Mouse (Mus musculus): ENCODE results near the gene Tsr1.
A peak's percentile ranks its signal among the peaks of the same experiment; 100 is the strongest.

Gene Tsr1

DNA sequence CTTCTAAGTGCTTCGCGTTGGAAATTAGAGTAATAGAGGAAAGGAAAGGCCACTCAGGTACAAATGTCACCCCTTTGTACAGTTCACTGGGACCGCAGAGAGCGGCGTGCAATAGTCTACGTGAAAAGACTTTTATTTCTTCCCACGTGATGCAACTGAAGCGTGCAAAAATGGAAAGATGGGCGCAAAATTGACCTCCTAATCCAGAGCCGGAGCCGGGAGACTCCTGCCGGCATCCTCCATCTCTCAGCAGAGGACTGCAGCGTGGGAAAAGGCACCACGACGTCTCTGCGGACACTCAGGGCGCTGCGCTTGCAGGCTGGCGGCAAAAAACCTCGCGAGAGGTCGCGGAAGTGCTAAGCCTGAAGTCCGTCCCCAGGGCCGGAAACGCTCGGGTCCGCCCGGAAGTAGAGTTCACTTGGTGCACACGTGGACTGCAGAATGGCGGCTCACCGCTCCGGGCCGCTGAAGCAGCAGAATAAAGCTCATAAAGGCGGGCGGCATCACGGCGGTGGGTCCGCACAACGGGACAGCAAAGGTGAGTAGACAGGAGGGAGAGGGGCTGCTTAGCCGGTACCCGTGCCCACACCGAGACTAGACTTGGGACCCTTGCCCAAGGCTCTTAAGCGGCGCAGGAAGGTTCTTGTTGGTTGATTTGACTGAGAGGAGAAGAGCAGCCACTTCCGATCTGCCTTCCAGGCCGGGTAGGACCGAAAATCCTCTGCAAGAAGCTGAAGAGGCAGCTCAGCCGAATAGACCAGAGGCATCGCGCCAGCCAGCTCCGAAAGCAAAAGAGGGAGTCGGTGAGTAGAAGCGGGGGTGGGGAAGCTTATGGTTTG lies at the start of gene Tsr1:
TSS of gene Tsr1 (plus strand) at position 394 of the 839 bp plus-strand sequence.
- DNase-seq = peak; percentile 81 to 83

DNA sequence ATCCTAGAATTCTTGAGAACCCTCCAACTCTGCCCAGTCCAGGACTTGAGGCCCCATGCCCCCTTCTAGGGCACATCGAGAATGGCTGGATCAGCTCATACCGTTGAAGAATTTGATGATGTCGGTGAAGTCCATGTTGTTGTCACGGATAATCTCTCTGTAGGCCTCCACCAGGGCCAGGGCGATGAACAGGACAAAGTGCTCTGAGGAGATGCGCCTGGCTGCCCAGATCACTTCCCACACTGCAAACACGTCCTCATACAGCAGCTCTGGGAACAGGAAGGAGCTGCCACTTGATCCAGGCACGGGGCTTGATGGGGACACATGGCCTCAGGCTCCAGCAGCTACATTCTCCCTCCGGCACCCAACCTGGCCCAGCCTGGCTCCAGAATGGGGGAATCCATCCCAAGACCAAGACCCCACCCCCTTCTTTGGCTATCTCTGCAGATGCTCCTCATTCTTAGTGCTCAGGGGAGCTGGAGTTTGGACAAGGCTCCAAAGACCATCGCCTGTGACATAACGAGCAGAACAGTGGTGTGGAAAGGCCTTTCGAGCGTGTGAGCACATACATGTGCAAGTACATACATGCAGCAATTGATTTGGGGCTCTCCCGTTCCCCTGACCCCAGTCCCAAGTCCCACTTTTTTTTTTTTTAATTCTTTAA lies 46.7 kb upstream of the Tsr1 start:
- DNase-seq = no peak

GRCm38 (mm10) chr11:74857756-74858155 lies 40.1 kb upstream of the Tsr1 start:
- no peak for DNase-seq

- DNase-seq = no peak
Measured at GRCm38 (mm10) chr11:74862129-74862528, 35.7 kb upstream of the Tsr1 start.

GRCm38 (mm10) chr11:74863471-74863870 lies 34.4 kb upstream of the Tsr1 start:
- DNase-seq = no peak

- DNase-seq = no peak
Measured at GRCm38 (mm10) chr11:74864421-74864820, 33.5 kb upstream of the Tsr1 start.

DNA sequence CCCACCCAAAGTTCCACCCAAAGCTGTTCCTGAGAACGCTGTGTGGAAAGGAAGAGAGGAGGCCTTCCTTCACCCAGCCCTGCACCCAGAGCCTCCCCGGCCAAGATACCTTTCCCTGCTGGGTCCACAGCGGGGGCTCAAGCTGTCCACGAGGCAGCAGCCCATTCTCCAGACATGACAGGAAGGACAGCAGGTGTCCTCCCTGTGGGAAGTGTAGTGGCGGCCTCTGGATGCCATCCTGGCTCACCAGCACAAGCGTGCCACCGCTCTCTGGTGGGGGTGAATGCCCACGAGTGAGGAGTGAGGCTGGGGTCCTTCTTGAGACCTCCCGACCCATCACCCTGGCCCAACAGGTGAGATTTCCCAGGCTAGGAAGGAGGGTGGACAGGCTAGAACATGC lies 32.6 kb upstream of the Tsr1 start:
- no peak for DNase-seq

- no peak for DNase-seq
Measured at GRCm38 (mm10) chr11:74866640-74867039, 31.2 kb upstream of the Tsr1 start.

- no peak for DNase-seq
Measured at GRCm38 (mm10) chr11:74867181-74867580, 30.7 kb upstream of the Tsr1 start.

GRCm38 (mm10) chr11:74868046-74868760 lies 29.7 kb upstream of the Tsr1 start:
- no peak for DNase-seq

DNA sequence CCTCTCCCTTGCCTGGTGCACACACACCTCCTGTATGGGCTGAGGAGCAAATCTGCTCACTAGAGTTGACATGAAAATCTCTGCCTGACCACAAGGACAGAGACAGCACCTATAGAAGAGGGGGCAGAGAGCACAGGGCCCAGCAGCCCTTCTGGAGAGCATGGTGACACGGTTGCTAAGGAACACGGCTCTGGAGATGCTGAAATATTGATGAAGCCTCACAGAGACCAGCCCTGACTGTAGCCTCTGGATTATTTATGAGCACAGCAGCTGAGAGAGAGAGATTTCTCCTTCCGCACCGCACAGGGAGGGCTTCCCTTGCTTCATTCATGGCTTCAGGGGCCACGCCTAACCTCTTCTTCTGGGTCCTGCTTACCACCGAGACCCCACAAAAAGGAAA lies 28.3 kb upstream of the Tsr1 start:
- DNase-seq = no peak

GRCm38 (mm10) chr11:74870544-74870943 lies 27.3 kb upstream of the Tsr1 start:
- DNase-seq = no peak

GRCm38 (mm10) chr11:74870991-74871622 lies 26.8 kb upstream of the Tsr1 start:
- DNase-seq = no peak

DNA sequence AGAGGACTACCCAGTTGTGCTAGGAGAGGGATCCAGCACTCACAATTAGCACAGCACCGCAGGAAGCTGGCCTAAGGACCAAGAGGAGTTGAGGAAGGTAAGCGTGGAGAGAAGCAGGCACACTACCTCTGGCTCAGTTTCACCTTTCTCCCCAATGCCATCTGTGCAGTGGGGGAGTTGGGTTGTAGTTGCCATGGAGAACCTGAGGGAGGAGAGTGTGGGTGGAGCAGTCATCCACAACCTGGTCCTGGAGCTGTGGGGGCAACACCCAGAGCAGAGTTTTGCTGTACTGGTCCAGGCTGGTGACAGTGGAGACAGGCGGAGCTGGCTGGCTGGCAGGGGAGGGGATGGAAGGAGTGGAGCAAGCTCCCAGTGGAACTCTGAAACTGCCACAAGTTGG lies 23.2 kb upstream of the Tsr1 start:
- DNase-seq = no peak

- DNase-seq = no peak
Measured at GRCm38 (mm10) chr11:74876801-74877200, 21.1 kb upstream of the Tsr1 start.

DNA sequence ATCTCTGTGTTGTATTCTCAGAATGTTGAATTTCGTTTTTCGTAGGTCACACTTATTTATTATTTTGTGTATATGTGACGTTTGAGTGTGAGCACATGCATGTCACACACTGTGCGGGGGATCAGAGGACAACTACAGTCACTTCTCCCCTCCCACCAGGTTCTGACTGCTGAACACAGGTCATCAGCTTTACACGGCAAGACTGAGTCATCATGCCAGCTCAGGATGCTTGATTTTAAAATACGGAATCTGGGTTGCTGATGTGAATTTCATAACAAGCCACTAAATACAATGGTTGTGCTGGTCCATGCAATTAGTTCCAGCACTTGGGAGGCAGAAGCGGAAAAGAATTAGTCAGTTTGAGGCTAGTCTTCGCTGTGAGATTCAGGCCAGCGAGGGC lies 16.9 kb upstream of the Tsr1 start:
- DNase-seq = no peak

- no peak for DNase-seq
Measured at GRCm38 (mm10) chr11:74881979-74882378, 15.9 kb upstream of the Tsr1 start.

GRCm38 (mm10) chr11:74883098-74883497 lies 14.8 kb upstream of the Tsr1 start:
- no peak for DNase-seq

DNA sequence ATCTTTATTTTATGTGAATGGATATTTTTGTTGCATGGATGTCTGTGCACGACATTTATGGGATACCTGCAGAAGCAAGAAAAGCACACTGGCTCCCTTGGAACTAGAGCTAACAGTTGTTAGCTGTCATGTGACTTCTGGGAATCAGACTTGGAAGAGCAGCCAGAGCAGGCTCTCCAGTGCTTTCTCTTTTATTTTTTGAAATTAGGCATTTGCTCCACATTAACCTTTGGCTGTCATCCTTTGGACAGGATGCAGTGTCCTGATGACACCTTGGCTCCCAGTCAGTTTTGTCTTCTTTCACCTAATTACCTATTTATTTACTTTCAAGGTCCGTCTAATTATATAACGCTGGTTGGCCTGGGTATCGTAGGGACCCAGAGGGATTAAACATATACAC lies 3.3 kb upstream of the Tsr1 start:
- DNase-seq = no peak

DNA sequence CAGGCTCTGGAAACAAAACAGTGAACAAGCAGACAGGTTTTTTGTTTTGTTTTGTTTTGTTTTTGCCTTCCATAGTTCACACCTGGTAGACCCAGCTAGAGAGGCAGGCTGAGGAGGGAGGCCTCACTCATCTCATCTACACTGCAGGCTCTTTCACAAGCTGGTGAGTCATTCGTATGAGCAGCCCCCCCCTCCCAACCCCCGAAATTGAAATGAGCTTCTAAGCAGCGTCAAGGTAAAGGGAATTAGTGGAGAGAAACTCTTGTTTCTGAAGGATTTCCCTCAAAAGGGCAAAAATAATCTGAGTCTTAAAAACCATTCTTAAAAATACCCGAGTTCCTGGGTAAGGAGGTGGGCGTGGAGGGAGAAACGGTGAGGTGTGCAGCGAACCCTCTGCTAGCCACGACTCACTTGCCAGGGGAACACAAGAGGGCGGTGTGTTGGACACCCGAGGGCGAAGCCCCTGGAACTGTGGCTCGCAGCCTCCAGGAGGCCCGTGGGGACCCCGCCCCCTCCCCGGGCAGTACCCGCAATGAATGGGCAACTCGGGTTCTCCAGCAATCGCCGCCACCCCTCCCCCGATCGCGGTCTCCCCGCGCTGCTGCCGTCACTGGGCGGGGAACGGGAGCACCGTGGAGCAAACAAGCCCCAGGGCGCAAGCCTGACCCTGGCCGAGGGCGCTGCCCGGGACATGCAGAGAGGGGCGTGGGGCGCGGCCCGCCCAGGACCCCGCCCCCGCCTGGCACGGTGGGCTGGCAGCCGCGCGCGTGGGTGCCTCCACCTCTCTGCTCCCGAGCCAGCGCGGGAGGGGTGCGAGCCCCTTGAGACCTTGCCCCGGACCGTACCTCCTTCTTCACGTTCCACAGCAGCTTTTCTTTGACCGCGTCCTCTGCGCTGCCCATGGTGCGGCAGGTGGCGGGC lies 1.6 kb upstream of the Tsr1 start:
- peak in 1 of 2 experiments; percentile 48 for DNase-seq

DNA sequence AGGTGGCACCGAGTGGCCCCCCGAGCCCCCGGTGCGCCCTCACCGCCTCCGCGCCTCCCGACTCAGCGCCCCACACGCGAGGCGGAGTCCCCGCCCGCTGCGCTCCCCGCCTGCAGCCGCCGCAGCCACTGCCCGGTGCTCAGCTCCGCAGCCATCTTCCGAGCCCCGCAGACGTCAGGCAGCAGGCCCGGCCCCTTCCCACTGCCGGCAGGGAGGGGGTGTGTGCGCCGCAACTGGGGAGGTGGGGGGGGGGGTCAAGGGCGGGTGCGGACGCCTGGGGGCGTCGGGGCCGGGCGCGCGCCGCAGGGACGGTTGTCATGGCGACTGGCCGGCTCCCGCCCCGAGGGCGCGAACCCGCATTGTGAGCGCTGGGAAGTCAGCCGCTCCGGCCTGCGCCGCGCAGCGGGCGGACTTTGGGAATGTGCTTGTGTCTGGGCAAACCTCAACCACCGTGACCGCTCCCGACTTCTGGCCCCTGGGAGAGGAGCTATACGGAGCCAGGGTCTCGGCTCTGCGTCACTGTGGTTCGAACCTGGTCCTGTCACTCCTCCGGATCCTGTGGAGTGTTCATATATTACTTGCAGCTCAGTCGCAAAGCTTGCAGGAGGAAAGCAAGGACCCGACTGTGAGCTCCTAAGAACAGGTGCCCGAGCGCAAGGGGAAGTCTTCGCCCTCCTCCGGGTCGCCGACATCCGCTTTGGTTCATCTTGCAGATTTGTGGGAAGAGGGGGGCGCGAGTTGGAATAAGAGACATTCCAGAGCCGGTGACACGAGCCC lies 782 bp upstream of the Tsr1 start, which contains the start of gene Sgsm2:
TSS of gene Sgsm2 (minus strand) at position 160 of the 777 bp plus-strand sequence.
- DNase-seq = peak; percentile 37 to 60

Data from spleen, adult 18-20 months (tissue).